Mouse (Mus musculus) left cerebral cortex, postnatal 14 days (tissue): ENCODE data around the gene Ppp4r1. TPM values are rescaled to one million over a fixed set of nuclear protein-coding genes. Genes with fewer than 3 reads are reported as not detected.

ENCODE experiments used
- DNase-seq, 2 experiments: peaks; one replicate each; pipeline ENCODE4 v3.0.0; 2021 to 2022; ENCODE audit warnings: low spot score in 2 of 2, mixed read lengths in 1 of 2
- intact Hi-C: fragments of 180-260 bp; cut with DNase I; formaldehyde crosslinking; loops from one replicate; pipeline ENCODE4 v1.15.1; 2025
- long read RNA-seq, 2 experiments: library from polyadenylated mRNA; stranded (forward); transcript quantifications; one replicate each; pipeline ENCODE4 v2.0.0; 2021
- total RNA-seq, 2 experiments: library from RNA; stranded (reverse); gene quantifications; 2 replicates each; pipeline ENCODE4 v1.2.3; 2021

Ppp4r1 gene
- total RNA-seq: 10 to 100 TPM; 45.8 to 58.0 TPM
- long read RNA-seq, experiment 1, transcript Ppp4r1-204 (20 exons, 3,784 nt): major isoform, 15 of 41 reads
- long read RNA-seq, experiment 1, partial matches to known transcripts: 12 of 41 reads
- long read RNA-seq, experiment 1, other reads (novel, unspliced or antisense): 13 of 41 reads
- long read RNA-seq, experiment 2, transcript Ppp4r1-204 (20 exons, 3,784 nt): major isoform, 14 of 32 reads
- long read RNA-seq, experiment 2, partial matches to known transcripts: 5 of 32 reads
- long read RNA-seq, experiment 2, other reads (novel, unspliced or antisense): 10 of 32 reads

DNA sequence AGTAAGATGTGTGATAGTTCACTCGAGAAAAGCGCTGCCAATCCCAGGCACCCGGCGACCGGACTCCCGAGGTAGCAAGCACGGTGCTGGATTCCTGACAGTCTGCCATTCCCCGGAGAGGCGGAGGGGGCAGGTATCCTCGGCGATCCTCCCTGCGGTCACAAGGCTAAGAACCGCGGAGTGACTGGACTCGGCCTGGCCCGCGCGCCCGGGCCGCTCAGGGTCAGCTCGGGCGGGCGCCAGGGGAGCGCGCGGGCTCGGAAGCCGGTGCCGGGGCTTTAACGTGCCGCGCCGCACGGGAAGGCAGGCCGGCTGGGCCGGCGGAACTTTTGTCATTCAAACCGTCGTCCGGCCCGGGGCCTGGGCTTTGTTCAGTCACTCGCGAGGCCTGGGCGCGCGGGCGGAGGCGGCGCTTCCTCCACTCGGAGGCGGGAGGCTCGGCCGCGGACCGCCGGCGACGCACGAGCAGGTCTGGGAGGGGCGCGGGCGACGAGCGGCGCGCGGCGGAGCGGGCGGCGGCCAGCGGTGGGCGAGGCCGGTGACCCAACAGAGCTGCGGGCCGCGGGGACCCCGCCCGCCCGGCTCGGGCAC, at the start of gene Ppp4r1:
TSS of gene Ppp4r1 (plus strand) at position 23 of the 591 bp plus-strand sequence.
- DNase-seq: peak; percentile 69 to 77
- intact Hi-C loops: loop anchor here (5.0 kb wide), 1 partner anchor 170 kb away; the partner anchor contains the start of gene Vapa

DNA sequence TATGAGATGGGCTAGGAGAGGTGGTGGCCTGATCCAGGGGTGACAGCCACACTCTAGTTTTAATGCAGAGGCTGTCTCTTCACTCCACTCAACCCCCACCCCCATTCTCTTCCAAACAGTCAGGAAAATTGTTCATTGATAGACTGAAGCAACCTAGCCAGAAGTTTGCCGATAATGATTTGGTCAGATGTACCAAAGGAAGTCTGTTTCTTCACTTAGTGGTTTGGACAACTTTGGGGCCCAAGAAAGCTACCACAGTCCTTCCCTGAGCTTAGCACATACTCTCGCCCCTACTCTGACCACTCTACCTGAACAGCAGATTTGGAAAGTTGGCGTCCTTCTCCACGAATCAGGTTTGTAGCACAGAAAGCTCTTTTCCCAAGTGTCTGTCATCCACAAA, 49.7 kb upstream of the Ppp4r1 start:
- intact Hi-C loops: no loop called here
- DNase-seq: no peak

DNA sequence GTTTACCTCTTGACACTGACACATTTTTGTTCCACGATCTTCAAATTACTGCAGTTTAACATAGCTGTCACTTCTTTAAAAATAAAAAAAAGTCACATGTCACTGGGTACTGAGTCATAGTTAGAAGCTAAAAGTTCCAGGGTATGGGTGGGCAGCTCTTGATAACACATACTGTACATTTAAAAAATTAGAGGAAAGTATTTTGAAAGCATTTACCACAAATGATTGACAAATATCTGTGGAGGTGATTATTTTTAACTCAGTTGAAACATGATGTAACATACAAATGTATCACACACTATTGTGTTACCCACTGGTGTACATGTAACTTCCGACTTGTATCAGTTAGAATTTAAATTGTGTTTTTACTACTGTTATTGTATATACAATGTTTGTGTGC, 47.3 kb upstream of the Ppp4r1 start:
- no peak for DNase-seq
- intact Hi-C loops: no loop called here

DNA sequence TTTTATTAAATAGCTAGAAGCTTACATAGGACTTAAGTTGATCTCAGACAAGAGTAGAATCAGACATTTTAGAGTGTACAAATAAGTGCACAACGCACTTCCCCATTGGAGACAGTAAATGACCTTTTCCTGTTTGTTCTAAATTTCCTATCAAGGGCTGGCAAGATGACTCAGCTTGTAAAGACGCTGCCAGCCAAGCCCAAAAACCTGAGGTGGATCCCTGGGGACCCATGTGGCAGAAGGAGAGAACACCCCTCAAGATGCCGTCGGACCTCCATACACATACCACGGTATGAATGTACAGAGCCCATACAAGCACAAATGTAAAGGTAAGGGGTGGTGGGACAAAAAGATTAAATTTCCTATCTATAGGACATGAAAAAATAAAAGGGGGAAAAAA, 45.2 kb upstream of the Ppp4r1 start:
- DNase-seq: no peak
- intact Hi-C loops: no loop called here

DNA sequence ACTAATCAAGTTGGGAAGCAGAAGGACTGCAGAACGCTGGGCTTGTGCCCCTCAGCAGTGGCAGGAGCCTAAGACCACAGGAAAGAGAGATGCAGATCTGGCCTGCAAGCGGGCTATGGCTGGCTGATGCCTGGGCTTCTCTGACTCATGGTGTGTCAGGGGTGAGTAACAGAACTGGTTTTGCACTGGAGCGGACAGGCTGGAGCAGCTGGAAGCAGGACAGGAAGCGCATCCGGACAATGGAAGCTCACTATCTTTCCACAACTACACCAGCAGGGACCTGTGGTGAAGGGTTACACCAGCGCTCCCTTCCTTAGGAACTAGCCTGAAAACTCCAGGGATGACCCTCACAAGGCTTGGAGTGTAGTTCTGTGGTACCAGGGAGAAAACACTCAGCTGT, 44.8 kb upstream of the Ppp4r1 start:
- intact Hi-C loops: no loop called here
- no peak for DNase-seq

DNA sequence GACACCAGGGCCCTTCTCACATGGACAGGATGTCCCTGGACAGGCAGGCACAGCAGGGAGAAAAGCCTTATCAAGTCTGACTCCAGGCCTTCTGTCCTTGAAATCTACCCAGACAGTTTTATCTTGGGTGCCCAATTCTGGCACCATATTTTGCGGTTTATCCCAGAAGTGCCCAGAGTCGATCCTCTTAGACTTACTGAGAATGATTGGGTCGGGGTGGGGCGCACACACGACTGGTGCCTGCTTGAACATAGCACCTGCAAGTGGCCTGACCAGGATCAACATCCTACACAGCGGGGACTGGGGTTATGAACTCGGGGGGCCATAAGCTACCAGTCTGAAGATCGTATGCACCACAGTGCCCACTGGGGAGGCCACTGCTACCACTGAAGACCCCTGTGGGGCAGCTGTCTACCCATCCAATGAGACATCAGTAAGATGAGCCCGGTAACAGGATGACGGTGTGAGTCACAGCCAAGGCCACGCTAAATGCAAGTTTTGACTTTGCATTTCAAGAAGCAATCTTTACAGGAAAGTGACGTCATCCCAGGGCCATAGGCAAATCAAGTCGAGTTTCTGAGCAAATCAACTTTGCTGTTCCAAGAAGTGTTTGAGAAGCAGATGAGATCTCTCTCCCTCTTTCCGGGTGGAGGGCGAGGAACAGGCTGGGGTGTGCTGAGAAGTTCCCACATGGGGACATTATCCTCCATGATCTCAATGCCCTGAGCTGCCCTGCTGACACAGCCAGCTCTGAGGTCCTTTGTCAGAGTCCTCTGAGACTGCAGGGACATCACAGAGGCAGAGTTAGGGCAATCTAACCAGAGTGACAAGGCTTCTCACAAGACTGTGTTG, 42.3 kb upstream of the Ppp4r1 start:
- intact Hi-C loops: no loop called here
- DNase-seq: no peak

DNA sequence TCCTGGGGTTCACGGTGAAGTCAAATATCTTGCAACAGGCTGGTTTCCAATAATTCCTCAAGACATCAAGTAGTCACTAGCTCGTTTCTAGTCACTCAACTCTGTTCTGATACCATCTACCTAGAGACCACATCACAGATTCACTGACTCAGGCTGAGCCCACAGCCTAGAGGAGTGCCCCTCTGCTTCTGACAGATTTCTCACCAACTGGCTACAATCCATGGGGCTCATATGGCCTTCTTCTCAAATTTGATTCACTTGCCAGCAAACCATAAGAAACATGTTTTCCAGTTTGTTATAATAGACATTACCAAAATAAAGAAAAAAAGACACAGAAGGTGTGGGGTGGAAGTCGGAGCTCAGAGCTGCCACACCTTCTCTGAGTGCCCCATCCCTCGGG, 40.8 kb upstream of the Ppp4r1 start:
- no peak for DNase-seq
- intact Hi-C loops: no loop called here

DNA sequence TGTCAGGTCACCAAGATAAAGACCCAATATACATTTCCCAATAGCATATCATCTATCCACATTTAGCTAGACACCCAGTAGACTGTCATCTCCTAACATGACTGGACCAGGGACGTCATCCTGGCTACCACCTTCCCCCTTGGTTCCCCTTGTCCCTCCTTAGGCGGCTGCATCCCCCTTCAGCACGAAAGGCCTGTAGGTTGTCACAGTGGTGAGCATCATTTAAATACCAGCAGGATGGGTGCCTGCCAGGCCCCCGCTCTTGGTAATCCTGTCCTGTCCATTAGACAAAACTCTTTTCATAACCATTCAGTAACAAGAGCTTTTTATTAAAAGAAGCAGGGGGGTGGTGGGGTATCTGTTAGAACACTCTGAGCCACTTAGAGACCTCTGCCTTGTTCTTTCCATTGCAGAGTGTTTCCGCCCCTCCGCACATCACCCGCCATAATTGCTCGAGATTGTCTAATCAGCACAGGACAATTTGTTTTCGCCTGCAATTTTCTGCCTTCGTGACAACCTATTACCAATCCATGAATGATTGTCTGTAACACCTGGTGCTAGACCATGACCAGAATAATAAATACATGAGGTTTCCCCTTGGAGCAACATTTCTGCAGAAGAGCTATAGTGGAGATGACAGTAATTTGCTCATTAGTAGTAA, 40.0 kb upstream of the Ppp4r1 start:
- intact Hi-C loops: no loop called here
- DNase-seq: no peak

DNA sequence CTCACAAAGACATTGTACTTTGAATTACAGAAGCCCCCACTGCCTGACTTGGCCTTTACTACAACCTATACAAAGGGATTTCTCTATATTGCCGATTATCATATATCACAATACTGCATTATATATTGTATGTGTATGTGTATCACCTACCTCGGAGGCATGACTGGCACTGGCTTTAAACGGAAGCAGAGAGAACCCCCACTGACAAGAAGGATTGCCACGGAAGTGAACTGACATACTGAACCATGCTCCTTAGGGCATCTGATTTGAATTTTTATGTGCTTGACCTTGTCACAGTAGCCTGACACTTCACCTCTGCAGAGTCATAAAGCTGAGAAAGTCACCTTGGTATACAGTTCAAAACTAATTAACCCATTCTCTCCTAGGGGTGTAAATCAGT, 39.4 kb upstream of the Ppp4r1 start:
- intact Hi-C loops: no loop called here
- DNase-seq: no peak

DNA sequence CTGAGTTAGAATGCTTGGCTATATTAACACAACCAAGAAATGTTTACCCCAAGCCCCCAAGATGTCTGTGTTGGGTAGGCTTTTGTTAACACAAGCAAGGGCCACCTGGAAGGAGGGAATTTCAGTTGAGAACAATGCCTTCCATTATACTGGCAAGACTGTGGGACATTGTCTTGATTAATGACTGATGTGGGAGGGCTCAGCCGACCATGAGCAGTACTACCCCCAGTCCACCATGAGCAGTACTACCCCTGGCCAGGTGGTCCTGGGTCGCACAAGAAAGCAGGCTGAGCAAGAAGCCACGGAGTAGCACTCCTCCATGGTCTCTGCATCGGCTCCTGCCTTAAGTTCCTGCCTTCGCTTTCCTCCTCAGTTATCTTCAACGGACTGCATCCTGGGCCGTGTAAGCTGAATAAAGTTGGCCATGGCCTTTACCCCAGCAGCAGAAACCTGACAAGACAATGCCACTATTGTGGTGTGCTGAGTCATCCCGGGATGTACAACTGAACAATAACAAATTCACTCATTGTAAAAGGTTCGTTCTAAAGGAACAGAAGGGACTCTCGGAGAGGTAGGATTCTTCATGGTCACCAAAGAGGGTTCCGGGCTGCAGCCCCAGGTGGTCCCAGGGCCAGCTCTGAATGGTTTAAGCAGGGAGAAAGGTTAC, 38.6 kb upstream of the Ppp4r1 start:
- intact Hi-C loops: no loop called here
- DNase-seq: no peak

DNA sequence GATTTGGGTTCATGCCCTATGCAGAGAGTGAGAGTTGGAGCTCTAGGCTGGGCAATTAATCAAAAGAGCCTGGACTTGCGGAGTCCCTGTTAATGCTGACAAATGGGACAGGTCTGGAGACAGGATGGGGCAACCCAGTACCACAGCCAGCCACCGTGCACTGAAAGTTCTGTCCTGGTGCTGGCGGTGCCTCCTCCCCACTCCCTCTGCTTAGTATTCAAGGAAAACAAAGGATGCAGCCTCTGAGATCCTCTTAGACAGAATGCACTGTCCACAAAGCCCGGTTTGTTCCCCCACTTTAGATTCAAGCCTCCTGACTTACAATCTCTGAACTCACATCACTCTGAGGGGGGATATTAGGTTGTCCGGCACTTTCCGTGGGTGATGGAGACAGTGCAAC, 36.1 kb upstream of the Ppp4r1 start:
- DNase-seq: no peak
- intact Hi-C loops: no loop called here

DNA sequence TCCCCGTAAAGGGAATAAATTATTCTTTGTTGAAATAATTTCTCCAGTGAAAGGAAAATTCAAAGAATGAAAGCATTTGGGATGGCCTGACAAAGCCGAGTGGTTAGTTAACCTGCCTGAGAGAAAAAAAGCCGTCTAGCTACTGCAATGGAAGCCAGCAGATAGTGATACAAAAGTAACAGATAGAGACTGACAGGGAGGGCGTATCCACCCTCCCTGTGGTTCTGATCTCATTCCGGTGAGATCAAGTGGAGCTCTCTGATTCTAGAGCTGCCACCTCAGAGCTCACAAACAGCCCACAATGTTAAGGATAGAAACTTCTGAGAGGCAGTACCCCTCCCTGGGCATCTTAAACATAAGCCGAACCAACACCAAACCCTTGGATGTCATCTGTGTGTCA, 33.4 kb upstream of the Ppp4r1 start:
- no peak for DNase-seq
- intact Hi-C loops: no loop called here

DNA sequence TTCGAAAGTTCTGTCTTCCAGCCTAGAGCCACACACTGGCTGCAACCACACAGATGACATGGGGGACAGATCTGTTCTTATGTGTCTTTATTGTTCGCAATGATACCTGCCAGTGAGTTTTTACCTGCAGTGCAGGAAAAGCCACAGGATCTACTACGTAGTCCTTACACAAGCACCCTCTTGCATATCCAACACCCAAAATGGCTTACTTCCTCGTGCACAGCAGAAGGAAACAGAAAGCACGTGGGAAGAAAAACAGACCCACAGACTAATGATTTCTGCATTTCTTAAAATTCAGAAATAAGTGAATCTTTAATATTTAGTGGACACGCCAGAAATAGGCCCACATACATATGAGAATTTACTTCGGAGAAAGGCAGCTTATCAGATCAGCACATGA, 32.6 kb upstream of the Ppp4r1 start:
- no peak for DNase-seq
- intact Hi-C loops: no loop called here

DNA sequence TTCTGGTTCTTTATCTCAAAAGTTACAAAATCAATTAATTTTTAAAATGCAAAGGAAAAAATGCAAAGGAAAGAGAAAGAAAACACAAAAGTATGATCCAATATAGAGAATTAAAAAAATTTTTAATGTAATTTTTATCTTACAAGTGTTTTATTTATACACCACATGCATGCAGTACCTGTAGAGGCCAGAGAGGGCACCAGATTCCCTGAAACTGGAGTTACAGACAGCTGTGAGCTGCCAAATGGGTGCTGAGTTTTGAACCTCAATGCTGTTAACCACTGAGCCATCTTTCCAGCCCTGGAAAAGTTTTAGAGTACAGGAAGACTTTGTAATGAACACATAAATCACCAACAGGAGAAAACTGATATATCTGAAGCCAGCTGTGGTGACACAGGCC, 32.1 kb upstream of the Ppp4r1 start:
- intact Hi-C loops: no loop called here
- no peak for DNase-seq

DNA sequence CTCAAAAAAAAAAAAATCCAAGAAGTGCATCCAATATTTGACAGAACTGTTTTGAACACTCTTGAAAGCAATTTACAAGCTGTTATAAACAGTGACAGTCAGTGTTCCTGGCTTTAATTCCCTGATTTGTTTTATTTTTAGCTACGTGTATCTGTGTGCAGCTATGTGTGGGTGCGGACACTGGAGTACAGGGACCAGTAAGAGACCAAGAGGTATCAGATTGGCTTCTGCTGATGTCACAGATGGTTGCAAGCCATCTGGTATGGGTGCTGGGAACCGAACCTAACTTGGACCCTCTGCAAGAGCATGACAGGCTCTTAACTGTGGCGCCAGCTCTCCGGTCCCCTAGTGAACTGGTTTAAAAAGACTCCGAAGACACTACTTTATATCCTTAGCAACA, 29.2 kb upstream of the Ppp4r1 start:
- no peak for DNase-seq
- intact Hi-C loops: no loop called here

DNA sequence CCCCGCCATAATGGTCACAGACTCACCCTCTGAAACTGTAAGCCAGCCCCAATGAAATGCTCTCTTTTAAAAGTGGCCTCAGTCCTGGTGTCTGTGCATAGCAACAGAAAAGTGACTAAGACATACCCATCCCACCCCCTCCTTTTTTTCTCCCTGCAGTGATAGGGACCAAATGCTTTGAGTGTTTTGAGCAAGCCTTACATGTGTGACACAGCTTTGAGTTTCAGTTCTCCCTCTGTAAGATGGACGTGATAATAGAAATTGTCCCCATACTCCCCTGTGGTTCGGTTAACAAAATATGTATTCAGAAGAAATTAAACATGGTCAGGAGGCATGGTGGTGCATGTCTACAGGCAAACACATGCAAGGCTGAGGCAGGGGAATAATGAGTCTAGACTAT, 26.5 kb upstream of the Ppp4r1 start:
- intact Hi-C loops: no loop called here
- DNase-seq: no peak

DNA sequence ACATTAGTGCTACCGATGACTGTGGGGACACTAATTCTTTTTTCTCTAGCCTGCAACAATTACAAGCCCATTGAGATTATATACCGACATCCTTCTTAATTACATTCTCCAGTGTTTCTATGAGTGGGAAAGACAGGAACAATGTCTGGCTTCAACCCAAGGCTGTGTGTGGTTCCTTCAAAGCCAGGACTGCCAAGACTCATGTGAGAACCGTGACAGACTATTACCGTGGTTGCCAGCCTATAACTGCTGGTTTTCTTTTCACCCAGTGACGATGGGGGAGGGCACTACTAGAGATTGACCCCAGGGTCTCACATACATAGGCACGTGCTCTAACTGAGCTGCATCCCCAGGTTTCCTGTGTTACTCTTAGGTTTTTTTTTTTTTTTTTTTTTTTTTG, 25.2 kb upstream of the Ppp4r1 start:
- intact Hi-C loops: no loop called here
- DNase-seq: no peak

DNA sequence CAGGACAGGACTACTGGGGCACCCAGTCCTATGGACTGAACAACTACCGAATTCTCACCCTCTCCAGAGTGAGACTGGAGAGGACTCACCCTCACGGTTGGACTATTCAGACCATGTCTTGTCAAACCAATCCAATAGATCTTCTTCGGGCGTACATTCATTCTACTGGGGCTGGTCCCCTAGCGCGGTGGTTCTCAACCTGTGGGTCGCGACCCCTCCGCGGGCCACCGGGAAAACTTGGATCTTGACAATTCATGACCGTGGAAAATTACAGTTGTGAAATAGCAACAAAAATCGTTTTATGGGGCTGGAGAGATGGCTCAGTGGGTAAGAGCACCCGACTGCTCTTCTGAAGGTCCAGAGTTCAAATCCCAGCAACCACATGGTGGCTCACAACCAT, 19.2 kb upstream of the Ppp4r1 start:
- intact Hi-C loops: no loop called here

DNA sequence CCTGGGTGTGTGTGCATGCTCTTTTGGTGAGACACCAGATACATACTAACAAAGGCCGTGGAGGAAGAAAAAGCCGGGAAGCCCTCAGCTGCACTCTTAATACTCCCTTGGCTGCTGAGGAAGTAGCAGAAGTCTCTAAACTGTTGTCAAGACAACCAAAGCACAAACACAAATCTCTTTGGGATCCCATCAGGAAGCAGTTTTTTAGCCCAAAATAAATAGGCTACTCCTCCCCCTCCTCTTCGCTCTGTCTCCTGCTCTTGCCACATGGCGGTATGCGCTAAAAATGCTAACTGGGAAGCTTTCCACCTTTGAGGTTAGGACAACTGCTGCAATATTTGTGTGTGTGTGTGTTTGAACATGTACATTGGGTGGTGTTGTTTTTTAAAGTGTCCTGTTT, 13.9 kb upstream of the Ppp4r1 start:
- DNase-seq: peak; percentile 59 to 89
- intact Hi-C loops: no loop called here

More for the DNA sequence above, 19.2 kb upstream of the Ppp4r1 start:
- no peak for DNase-seq
